Mouse (Mus musculus): ENCODE data around the gene Ldhd. TPM values are rescaled to one million over a fixed set of nuclear protein-coding genes. Genes with fewer than 3 reads are reported as not detected.

Ldhd gene
- polyA plus RNA-seq (2014; fragmentation: Illumina TruSeq; extraction: RNeasy Lipid Tissue Mini Kit (QIAGEN cat#74804); ENCODE audit: low read depth, low replicate concordance) = 7.0 TPM

DNA sequence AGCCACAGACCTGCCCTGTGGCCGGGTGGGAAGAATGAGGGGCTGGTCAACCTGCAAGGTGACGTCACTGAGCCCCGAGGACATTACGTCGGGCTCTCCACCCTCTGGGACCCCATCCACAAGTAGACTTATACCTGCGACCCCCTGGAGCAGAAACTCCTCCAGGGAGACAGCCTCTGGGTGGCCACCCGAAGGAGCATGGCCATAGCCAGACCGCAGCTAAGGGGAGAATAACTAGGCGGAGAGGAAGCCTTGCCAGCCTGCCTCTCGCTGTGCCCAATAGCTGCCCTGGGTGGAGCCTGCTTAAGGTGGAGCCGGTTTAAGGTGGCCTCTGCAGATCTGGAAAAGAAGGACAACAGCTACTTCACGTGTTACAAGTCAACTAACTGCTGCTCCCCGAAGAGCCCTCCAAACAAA is at the start of gene Ldhd:
TSS of gene Ldhd (minus strand) at position 270 of the 417 bp plus-strand sequence.

DNA sequence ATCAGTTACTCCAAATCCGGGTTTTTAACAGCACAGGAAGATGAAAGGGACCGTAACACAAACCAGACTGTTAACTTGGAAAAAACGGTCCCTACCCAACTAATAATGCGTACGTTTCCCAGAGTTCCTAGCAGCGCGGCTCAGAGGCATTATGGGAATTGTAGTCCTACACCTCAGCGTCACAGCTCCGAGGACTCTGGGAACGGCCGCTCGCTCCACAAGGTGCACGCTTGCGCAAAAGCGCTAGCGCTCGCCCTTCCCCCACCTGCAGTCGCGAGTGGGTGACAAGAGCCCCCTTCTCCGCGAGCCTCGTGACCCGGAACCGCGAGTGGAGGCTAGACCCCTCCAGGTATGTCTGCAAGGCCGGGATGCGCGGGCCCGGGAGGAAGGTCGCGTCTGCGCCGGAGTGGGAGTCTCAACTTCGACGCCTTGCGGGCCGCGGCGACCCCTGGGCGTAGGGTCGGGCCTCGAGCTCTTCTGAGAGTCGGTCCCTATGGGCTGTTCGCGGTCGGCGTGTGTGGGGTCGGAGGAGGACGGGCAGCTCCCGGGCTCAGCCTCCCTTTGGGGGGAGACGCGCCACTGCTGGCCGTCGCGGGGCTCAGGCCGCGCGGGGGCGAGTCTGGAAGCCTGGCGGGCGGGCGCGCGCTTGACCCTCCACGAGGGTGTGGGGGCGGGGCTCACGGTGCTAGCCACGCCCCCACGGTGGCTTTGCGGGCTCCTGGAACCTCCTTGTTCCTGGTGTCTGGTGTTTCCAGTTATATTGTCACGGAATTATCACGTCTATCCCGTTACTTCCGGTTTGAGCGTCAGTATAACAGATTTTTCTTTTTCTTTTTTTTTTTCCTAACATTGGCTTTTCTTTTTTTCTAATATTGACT is 13.3 kb upstream of the Ldhd start, which contains the start of gene Zfp1:
TSS of gene Zfp1 (plus strand) at position 138 of the 878 bp plus-strand sequence.

Other genes starting within 250 kb of the Ldhd start
- 7.4 TPM for gene Fa2h, start 236.6 kb downstream of the Ldhd start, polyA plus RNA-seq (2014; fragmentation: Illumina TruSeq; extraction: RNeasy Lipid Tissue Mini Kit (QIAGEN cat#74804); ENCODE audit: low read depth, low replicate concordance)
- gene Wdr59, start 108.3 kb downstream of the Ldhd start, polyA plus RNA-seq (2014; fragmentation: Illumina TruSeq; extraction: RNeasy Lipid Tissue Mini Kit (QIAGEN cat#74804); ENCODE audit: low read depth, low replicate concordance) = 8.2 TPM
- gene Znrf1, start 94.3 kb downstream of the Ldhd start, polyA plus RNA-seq (2014; fragmentation: Illumina TruSeq; extraction: RNeasy Lipid Tissue Mini Kit (QIAGEN cat#74804); ENCODE audit: low read depth, low replicate concordance) = 14.1 TPM
- gene Zfp1, start 13.0 kb upstream of the Ldhd start, polyA plus RNA-seq (2014; fragmentation: Illumina TruSeq; extraction: RNeasy Lipid Tissue Mini Kit (QIAGEN cat#74804); ENCODE audit: low read depth, low replicate concordance) = 8.9 TPM
- gene Ctrb1, start 60.6 kb upstream of the Ldhd start, polyA plus RNA-seq (2014; fragmentation: Illumina TruSeq; extraction: RNeasy Lipid Tissue Mini Kit (QIAGEN cat#74804); ENCODE audit: low read depth, low replicate concordance) = not detected
- 1.4 TPM for gene Bcar1, start 113.4 kb upstream of the Ldhd start, polyA plus RNA-seq (2014; fragmentation: Illumina TruSeq; extraction: RNeasy Lipid Tissue Mini Kit (QIAGEN cat#74804); ENCODE audit: low read depth, low replicate concordance)
- 157 TPM for gene Cfdp1, start 223.9 kb upstream of the Ldhd start, polyA plus RNA-seq (2014; fragmentation: Illumina TruSeq; extraction: RNeasy Lipid Tissue Mini Kit (QIAGEN cat#74804); ENCODE audit: low read depth, low replicate concordance)
- 11.6 TPM for gene Tmem170, start 246.4 kb upstream of the Ldhd start, polyA plus RNA-seq (2014; fragmentation: Illumina TruSeq; extraction: RNeasy Lipid Tissue Mini Kit (QIAGEN cat#74804); ENCODE audit: low read depth, low replicate concordance)